Mouse (Mus musculus) urinary bladder, postnatal 4 days (tissue): ENCODE results near the gene Bbox1.

Experiments used
- DNase-seq, 2 experiments: peaks; one replicate each; pipeline ENCODE4 v3.0.0; 2021 to 2022; ENCODE audit warnings: low spot score in 2 of 2

Bbox1 gene

GRCm38 (mm10) chr2:110274160-110274559 lies 40.2 kb downstream of the Bbox1 start:
- DNase-seq: peak in 1 of 2 experiments; percentile 19

- peak; percentile 26 to 59 for DNase-seq
These were observed 45.1 kb downstream of the Bbox1 start for GRCm38 (mm10) chr2:110269281-110269680.

- no peak for DNase-seq
These were observed 82.1 kb downstream of the Bbox1 start for GRCm38 (mm10) chr2:110232252-110232651.

DNA sequence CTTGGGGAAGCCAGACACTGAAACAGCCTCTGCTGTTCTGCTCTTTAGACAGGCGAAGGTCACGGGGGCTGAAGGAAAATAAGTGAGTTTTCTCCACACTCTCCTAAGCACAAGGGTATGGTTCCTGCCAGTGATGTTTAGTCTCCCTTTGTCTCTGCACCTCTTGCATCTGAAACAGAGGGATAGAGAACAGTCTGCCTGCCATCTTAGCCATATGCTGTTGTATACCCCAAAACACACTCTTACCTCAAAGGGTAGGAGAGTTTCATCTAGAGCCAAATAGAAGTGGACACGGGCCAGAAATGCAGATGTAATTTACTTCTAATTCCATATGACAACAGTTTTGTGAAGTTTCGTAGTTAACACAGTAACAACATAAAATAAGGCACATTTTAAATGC lies 83.6 kb downstream of the Bbox1 start:
- DNase-seq: no peak

DNA sequence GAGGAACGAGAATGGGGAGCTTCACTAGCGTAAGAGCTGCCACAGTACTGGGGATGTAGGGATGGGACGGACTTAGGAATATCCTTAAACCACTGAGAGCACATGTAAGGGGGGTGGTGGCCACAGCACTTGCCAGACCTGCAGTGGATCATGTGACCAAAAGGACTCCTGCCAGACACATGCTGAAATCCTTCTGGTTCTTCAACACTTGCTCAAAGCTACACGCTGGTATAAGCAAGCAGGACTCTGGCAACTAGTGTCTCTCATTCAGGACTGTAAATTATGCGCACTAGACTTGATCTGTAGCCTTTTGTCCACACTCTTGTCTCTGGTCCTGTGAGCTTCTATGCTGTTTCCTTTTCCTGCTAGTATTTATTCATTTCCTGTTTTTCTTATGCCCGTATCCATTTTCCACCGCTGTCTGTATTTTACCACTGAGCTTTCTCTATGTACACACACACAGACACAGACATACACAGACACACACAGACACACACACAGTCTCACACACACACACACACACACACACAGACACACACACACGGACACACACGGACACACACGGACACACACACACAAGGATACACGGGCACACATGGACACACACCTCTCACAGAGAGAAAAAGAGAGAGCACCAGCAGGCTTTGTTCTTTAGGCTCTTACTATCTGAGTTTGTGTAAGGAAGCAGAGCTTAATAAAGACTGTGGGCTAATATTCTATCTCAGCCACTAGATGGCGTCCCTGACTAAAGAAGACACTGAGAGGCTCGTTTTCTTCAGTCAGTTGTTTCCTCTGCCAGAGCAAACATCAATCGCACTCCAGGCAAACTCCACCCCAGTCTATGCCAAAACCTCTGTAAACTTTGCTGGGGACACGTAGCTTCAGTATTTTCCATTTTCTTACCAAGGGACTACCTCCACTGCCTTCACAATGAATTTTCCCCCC lies 84.9 kb downstream of the Bbox1 start:
- peak in 1 of 2 experiments; percentile 26 for DNase-seq

DNA sequence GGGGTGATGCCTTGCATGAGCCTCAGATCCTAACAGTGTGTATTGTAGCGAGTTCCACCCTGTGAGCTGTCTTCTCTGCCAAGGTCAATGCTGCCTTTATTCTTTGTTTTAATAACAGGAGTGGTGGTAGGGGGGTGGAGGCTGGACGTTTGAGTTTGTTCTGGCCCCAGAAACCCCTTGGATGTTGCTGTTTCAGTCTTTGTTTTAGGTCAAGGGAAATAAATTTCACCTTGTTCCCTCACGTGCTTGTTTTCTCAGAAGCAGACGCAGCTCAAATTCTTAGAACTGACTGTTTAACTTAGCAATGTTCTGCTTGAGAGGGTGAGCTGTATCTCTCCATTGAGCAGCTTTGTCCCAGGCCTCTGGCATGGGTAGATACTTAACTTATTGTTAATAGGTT lies 87.9 kb downstream of the Bbox1 start:
- DNase-seq: no peak

DNA sequence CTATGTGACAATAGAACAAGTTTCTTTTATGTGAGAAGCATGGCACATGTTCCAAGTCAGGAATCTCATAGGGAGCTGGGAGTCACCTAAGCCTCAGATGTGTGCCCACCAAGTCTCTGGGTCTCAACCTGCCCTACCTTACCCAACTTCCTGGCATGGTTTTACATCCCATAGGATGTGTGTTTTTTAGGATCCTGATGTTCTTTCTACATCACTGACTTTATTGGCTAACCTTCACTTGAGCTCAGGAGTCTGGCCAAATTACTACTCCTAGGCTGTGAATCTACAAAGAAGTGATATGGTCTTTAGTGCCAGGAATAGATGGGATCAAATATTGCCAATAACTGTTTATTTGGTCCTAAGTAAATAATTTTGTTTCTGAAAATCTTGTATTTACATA lies 88.4 kb downstream of the Bbox1 start:
- DNase-seq: no peak

- DNase-seq: no peak
These were observed 91.6 kb downstream of the Bbox1 start for GRCm38 (mm10) chr2:110222793-110223192.

DNA sequence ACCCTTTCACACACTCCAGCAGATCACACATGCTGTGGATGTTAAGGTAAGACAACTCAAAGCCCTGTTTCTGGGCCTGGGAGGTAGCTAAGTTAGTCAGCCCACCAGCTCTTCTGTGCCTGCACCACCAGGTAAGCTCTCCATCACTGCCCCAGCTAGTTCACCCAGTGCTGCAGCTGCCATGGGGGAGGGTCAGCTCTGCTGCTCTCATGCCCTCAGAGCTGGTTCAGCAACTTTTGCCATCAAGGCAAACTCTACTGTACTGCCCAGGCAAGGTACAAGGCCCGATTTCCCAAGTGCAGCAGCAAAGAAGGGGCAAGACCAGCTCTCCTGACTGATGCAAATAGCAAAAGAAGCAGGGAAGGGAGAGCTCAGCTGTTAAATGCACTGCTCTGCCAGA lies 93.9 kb downstream of the Bbox1 start:
- DNase-seq: no peak

- DNase-seq: no peak
These were observed 98.7 kb downstream of the Bbox1 start for GRCm38 (mm10) chr2:110215685-110216058.

- DNase-seq: no peak
These were observed 99.2 kb downstream of the Bbox1 start for GRCm38 (mm10) chr2:110214991-110215684.

DNA sequence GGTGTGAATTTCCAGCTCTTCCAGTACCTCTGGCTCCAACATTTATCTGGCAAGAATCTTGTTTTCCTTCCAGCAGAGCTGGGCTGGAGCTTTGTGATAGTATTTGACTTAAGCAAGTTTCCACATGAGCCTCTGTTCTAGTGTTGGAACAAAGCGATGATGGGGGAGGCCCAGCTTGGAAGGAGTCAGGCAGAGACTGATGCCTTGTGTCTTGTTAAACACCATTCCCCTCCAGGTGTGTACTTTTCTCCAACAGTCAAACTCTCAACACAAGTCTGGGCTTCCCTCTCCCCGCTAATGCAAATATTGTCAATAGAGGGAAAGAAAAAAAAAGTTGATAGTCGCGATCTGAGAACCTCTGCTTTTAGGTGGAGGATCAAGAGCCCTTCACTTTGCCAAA lies 100.1 kb downstream of the Bbox1 start:
- DNase-seq: no peak
